Comparison of ENCODE assay signal across 8 mouse cellular contexts in genomic region chr10:121689591-121690314, GRCm38 (mm10). TPM values are rescaled to one million over a fixed set of nuclear protein-coding genes. Genes with fewer than 3 reads are reported as not detected.
DNase-seq lines count a peak whose midpoint lies in the region; ATAC-seq and TF ChIP-seq lines count a peak whose summit lies in the region.

No protein-coding gene starts in this region.

- no peak overlapping the region for H3K4me3 ChIP-seq in bone marrow, adult 2 months (replicated peaks; ENCODE audit: control insufficient read depth, low read depth, low read length)
- no peak overlapping the region for H3K4me3 ChIP-seq in embryonic fibroblast, embryonic 13.5 days (ENCODE audit: insufficient read depth, low read length)
- no peak overlapping the region for H3K4me3 ChIP-seq in heart, embryonic 11.5 days (ENCODE audit: low read depth, low read length)
- no peak overlapping the region for H3K4me3 ChIP-seq in kidney, embryonic 15.5 days (replicated peaks)
- no peak overlapping the region for H3K4me3 ChIP-seq in limb, embryonic 13.5 days
- no peak overlapping the region for H3K4me3 ChIP-seq in midbrain, postnatal 0 days (ENCODE audit: low read depth, low read length)
- H3K4me3 ChIP-seq in stomach, embryonic 16.5 days (replicated peaks; ENCODE audit: low read length): no peak overlapping the region

- DNase-seq in CD4-positive helper T cell, adult 2 months (ENCODE audit: low read depth, low spot score): peak; percentile 16
- peak; percentile 90 for DNase-seq in midbrain, postnatal 0 days (ENCODE audit: low spot score)

- no peaks in the 10 kb centered on the region for H3K9me3 ChIP-seq in heart, embryonic 11.5 days (replicated peaks; ENCODE audit: control insufficient read depth, low read length)
- H3K9me3 ChIP-seq in kidney, embryonic 15.5 days (replicated peaks): no peaks in the 10 kb centered on the region
- no peaks in the 10 kb centered on the region for H3K9me3 ChIP-seq in limb, embryonic 13.5 days
- H3K9me3 ChIP-seq in midbrain, postnatal 0 days (ENCODE audit: low read length): no peaks in the 10 kb centered on the region
- no peaks in the 10 kb centered on the region for H3K9me3 ChIP-seq in stomach, embryonic 16.5 days (replicated peaks; ENCODE audit: control insufficient read depth, low read length)

- peak; percentile 58 for TF ChIP-seq CTCF in bone marrow, adult 2 months (IDR thresholded peaks at IDR 0.05; ENCODE audit: control insufficient read depth, insufficient read depth, low read length)
- TF ChIP-seq CTCF in embryonic fibroblast, embryonic 13.5 days (IDR thresholded peaks at IDR 0.05; ENCODE audit: borderline replicate concordance, insufficient read depth, low read length): peak; percentile 84
- TF ChIP-seq CTCF in midbrain, postnatal 0 days (IDR thresholded peaks at IDR 0.05): peak; percentile 90

- no peak overlapping the region for H3K27ac ChIP-seq in bone marrow, adult 2 months (ENCODE audit: control insufficient read depth, insufficient read depth, low read depth, low read length, poor library complexity)
- no peak overlapping the region for H3K27ac ChIP-seq in embryonic fibroblast, embryonic 13.5 days (ENCODE audit: insufficient read depth, low read length)
- no peak overlapping the region for H3K27ac ChIP-seq in heart, embryonic 11.5 days (ENCODE audit: low read depth, low read length)
- no peak overlapping the region for H3K27ac ChIP-seq in kidney, embryonic 15.5 days
- H3K27ac ChIP-seq in limb, embryonic 13.5 days: no peak overlapping the region
- H3K27ac ChIP-seq in midbrain, postnatal 0 days (ENCODE audit: low read depth, low read length): peak overlapping the region; percentile 3
- H3K27ac ChIP-seq in stomach, embryonic 16.5 days (ENCODE audit: low read length): peak overlapping the region; percentile 44; the same call in 1 of the 2 replicates

- WGBS in bone marrow, adult 2 months: 49% methylated on average over 15 of the region's 15 CpGs
- 19% methylated on average over 15 of the region's 15 CpGs for WGBS in heart, embryonic 11.5 days (ENCODE audit: insufficient replicate concordance)
- 24% methylated on average over 15 of the region's 15 CpGs for WGBS in kidney, embryonic 15.5 days
- 21% methylated on average over 15 of the region's 15 CpGs for WGBS in limb, embryonic 13.5 days
- WGBS in midbrain, postnatal 0 days: 13% methylated on average over 15 of the region's 15 CpGs
- WGBS in stomach, embryonic 16.5 days: 18% methylated on average over 15 of the region's 15 CpGs

- H3K27me3 ChIP-seq in heart, embryonic 11.5 days (ENCODE audit: control insufficient read depth, insufficient read depth, low read length): no peaks in the 10 kb centered on the region
- no peaks in the 10 kb centered on the region for H3K27me3 ChIP-seq in kidney, embryonic 15.5 days
- no peaks in the 10 kb centered on the region for H3K27me3 ChIP-seq in limb, embryonic 13.5 days
- no peaks in the 10 kb centered on the region for H3K27me3 ChIP-seq in midbrain, postnatal 0 days (ENCODE audit: insufficient read depth, low read length)
- no peaks in the 10 kb centered on the region for H3K27me3 ChIP-seq in stomach, embryonic 16.5 days (ENCODE audit: control insufficient read depth, insufficient read depth, low read length)

- TF ChIP-seq POLR2A in bone marrow, adult 2 months (IDR thresholded peaks at IDR 0.05; ENCODE audit: borderline replicate concordance, control insufficient read depth, low read depth, low read length): no peak
- TF ChIP-seq POLR2A in embryonic fibroblast, embryonic 13.5 days (IDR thresholded peaks at IDR 0.05; ENCODE audit: low read depth, low read length): no peak

- no peaks in the 10 kb centered on the region for H3K4me1 ChIP-seq in bone marrow, adult 2 months (ENCODE audit: control insufficient read depth, insufficient read depth, low read length)
- no peaks in the 10 kb centered on the region for H3K4me1 ChIP-seq in embryonic fibroblast, embryonic 13.5 days (ENCODE audit: control insufficient read depth, insufficient read depth, low read length)
- H3K4me1 ChIP-seq in heart, embryonic 11.5 days (ENCODE audit: control insufficient read depth, insufficient read depth, low read length): no peaks in the 10 kb centered on the region
- peaks cover 18% of the 10 kb centered on the region for H3K4me1 ChIP-seq in kidney, embryonic 15.5 days
- H3K4me1 ChIP-seq in limb, embryonic 13.5 days: 0 out of 2 replicates have a peak, but pooled peaks cover 3% of the 10 kb centered on the region
- no peaks in the 10 kb centered on the region for H3K4me1 ChIP-seq in midbrain, postnatal 0 days (ENCODE audit: insufficient read depth, low read length)
- no peaks in the 10 kb centered on the region; the same call in 1 of the 2 replicates for H3K4me1 ChIP-seq in stomach, embryonic 16.5 days (ENCODE audit: control insufficient read depth, insufficient read depth, low read length)

- no peaks in the 10 kb centered on the region for H3K36me3 ChIP-seq in heart, embryonic 11.5 days (ENCODE audit: control insufficient read depth, insufficient read depth, low read length)
- H3K36me3 ChIP-seq in kidney, embryonic 15.5 days: no peaks in the 10 kb centered on the region
- H3K36me3 ChIP-seq in limb, embryonic 13.5 days: no peaks in the 10 kb centered on the region
- H3K36me3 ChIP-seq in midbrain, postnatal 0 days (ENCODE audit: insufficient read depth, low read length): no peaks in the 10 kb centered on the region
- no peaks in the 10 kb centered on the region for H3K36me3 ChIP-seq in stomach, embryonic 16.5 days (ENCODE audit: control insufficient read depth, insufficient read depth, low read length)

- 0 out of 2 replicates have a peak, but pooled peaks have one; percentile 50 for ATAC-seq in heart, embryonic 11.5 days (replicated peaks; ENCODE audit: insufficient number of reproducible peaks, low FRiP score, low TSS enrichment)
- peak; percentile 79 for ATAC-seq in kidney, embryonic 15.5 days (replicated peaks; ENCODE audit: low FRiP score)
- peak; percentile 82; the same call in 1 of the 2 replicates for ATAC-seq in limb, embryonic 13.5 days (ENCODE audit: low FRiP score, low read depth)
- peak; percentile 83 for ATAC-seq in midbrain, postnatal 0 days (ENCODE audit: low FRiP score)
- peak; percentile 75 for ATAC-seq in stomach, embryonic 16.5 days (ENCODE audit: insufficient read depth, low FRiP score)

- no peak overlapping the region for H3K9ac ChIP-seq in heart, embryonic 11.5 days (ENCODE audit: low read depth, low read length)
- H3K9ac ChIP-seq in kidney, embryonic 15.5 days: no peak overlapping the region
- no peak overlapping the region for H3K9ac ChIP-seq in limb, embryonic 13.5 days
- 0 out of 2 replicates have a peak overlapping the region, but pooled peaks have one; percentile 9 for H3K9ac ChIP-seq in midbrain, postnatal 0 days (replicated peaks; ENCODE audit: low read length, poor library complexity, severe bottlenecking)
- no peak overlapping the region for H3K9ac ChIP-seq in stomach, embryonic 16.5 days (ENCODE audit: low read length)

- no peak overlapping the region for H3K4me2 ChIP-seq in heart, embryonic 11.5 days
- 0 out of 2 replicates have a peak overlapping the region, but pooled peaks have one; percentile 23 for H3K4me2 ChIP-seq in kidney, embryonic 15.5 days
- H3K4me2 ChIP-seq in limb, embryonic 13.5 days (replicated peaks): no peak overlapping the region; the same call in 1 of the 2 replicates
- H3K4me2 ChIP-seq in midbrain, postnatal 0 days (ENCODE audit: low read depth, low read length, poor library complexity, severe bottlenecking): peak overlapping the region; percentile 32
- H3K4me2 ChIP-seq in stomach, embryonic 16.5 days (ENCODE audit: low read depth, low read length): peak overlapping the region; percentile 11; the same call in 1 of the 2 replicates

RNA-seq across cellular contexts. Expression of gene D930020B18Rik, which starts 48.4 kb away (rescaled TPM):
- polyA plus RNA-seq in bone marrow, adult 2 months (2011; ENCODE audit: insufficient read depth, insufficient read length, low replicate concordance, missing spikeins): not detected in 2 replicates
- polyA plus RNA-seq in embryonic fibroblast, embryonic 13.5 days (2011; ENCODE audit: insufficient read length, low read depth, missing spikeins): not detected in 2 replicates
- not detected in 2 replicates for polyA plus RNA-seq in heart, embryonic 11.5 days (2014; fragmentation: Nextera tagmentation; extraction: Ambion mirVana)
- 0.19 and 0.42 TPM in 2 replicates for polyA plus RNA-seq in kidney, embryonic 15.5 days (2015; fragmentation: Nextera tagmentation; extraction: Ambion mirVana)
- 1.2 TPM in 2 replicates for polyA plus RNA-seq in limb, embryonic 13.5 days (2015; fragmentation: Nextera tagmentation; extraction: Ambion mirVana)
- total RNA-seq in midbrain, postnatal 0 days (2014; rRNA removed): 0.44 and 0.61 TPM in 2 replicates
- 0.42 and 0.43 TPM in 2 replicates for polyA plus RNA-seq in midbrain, postnatal 0 days (2015; fragmentation: Nextera tagmentation; extraction: Ambion mirVana)
- 1.0 and 1.4 TPM in 2 replicates for polyA plus RNA-seq in stomach, embryonic 16.5 days (2015; fragmentation: Nextera tagmentation; extraction: Ambion mirVana)

RNA-seq across cellular contexts. Expression of gene BC048403, which starts 50.0 kb away (rescaled TPM):
- polyA plus RNA-seq in bone marrow, adult 2 months (2011; ENCODE audit: insufficient read depth, insufficient read length, low replicate concordance, missing spikeins): 2.0 and 2.2 TPM in 2 replicates
- polyA plus RNA-seq in embryonic fibroblast, embryonic 13.5 days (2011; ENCODE audit: insufficient read length, low read depth, missing spikeins): 5.9 and 7.5 TPM in 2 replicates
- 2.7 and 3.2 TPM in 2 replicates for polyA plus RNA-seq in heart, embryonic 11.5 days (2014; fragmentation: Nextera tagmentation; extraction: Ambion mirVana)
- polyA plus RNA-seq in kidney, embryonic 15.5 days (2015; fragmentation: Nextera tagmentation; extraction: Ambion mirVana): 3.0 and 3.4 TPM in 2 replicates
- polyA plus RNA-seq in limb, embryonic 13.5 days (2015; fragmentation: Nextera tagmentation; extraction: Ambion mirVana): 2.7 and 2.8 TPM in 2 replicates
- total RNA-seq in midbrain, postnatal 0 days (2014; rRNA removed): 2.5 and 4.5 TPM in 2 replicates
- 1.5 and 1.9 TPM in 2 replicates for polyA plus RNA-seq in midbrain, postnatal 0 days (2015; fragmentation: Nextera tagmentation; extraction: Ambion mirVana)
- polyA plus RNA-seq in stomach, embryonic 16.5 days (2015; fragmentation: Nextera tagmentation; extraction: Ambion mirVana): 3.1 and 4.0 TPM in 2 replicates

Comparison
In these comparisons a context has a peak if more than half of its experiments do, and no peak if none do; other contexts are left out.
1. H3K27ac ChIP-seq: peak in midbrain, postnatal 0 days (single experiment) and stomach, embryonic 16.5 days (single experiment); none in bone marrow, adult 2 months (single experiment), embryonic fibroblast, embryonic 13.5 days (single experiment), heart, embryonic 11.5 days (single experiment), kidney, embryonic 15.5 days (single experiment) and limb, embryonic 13.5 days (single experiment).
2. H3K4me2 ChIP-seq: peak in kidney, embryonic 15.5 days (single experiment), midbrain, postnatal 0 days (single experiment) and stomach, embryonic 16.5 days (single experiment); none in heart, embryonic 11.5 days (single experiment) and limb, embryonic 13.5 days (single experiment).
3. Peak in every context shown above with its lines, with median percentiles within 50 percentile points of each other: CTCF ChIP-seq and ATAC-seq.